Mouse (Mus musculus): ENCODE results near the gene Fbxo46.

DNA sequence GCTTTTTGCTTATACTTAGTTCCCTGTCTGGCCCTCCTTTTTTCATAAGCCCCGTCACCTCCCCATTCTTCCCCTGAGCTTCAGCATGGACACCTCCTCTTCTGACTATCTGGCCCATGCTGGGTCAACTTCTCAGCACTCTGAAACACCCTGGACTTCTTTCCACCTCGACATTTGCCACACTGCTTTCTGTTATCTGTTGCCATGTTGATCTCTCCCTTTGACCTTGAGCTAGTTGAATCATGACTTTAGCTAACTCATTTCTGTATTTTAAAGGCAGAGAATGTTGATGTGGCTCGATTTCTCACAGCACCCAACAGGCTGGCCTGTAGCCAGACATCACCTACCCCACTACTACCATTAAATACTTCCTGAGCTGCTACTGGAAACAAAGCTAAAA, 12.2 kb upstream of the Fbxo46 start:
- TF ChIP-seq CTCF (IDR thresholded peaks at IDR 0.05; ENCODE audit: control insufficient read depth, insufficient read depth, insufficient replicate concordance, low read depth, low read length) (no peak), POLR2A (IDR thresholded peaks at IDR 0.05; ENCODE audit: control insufficient read depth, low read depth, low read length) (no peak)

All from testis, adult 2 months (tissue).